Mouse (Mus musculus): ENCODE data around the gene Gabrr2.
A peak's percentile ranks its signal among the peaks of the same experiment; 100 is the strongest.
"Not testable (repeated sequence)": the region's sequence is repeated elsewhere in the genome, so short reads cannot be mapped to it uniquely, and the experiment has no call there.

Gene Gabrr2

GRCm38 (mm10) chr4:33070326-33070725, 7.5 kb downstream of the Gabrr2 start:
- ATAC-seq (ENCODE audit: low TSS enrichment) = no peak

- ATAC-seq (ENCODE audit: low TSS enrichment) = no peak
Measured at GRCm38 (mm10) chr4:33071337-33071736, 8.5 kb downstream of the Gabrr2 start.

GRCm38 (mm10) chr4:33072526-33073161, 9.8 kb downstream of the Gabrr2 start:
- no peak for ATAC-seq (ENCODE audit: low TSS enrichment)

GRCm38 (mm10) chr4:33074406-33074805, 11.6 kb downstream of the Gabrr2 start:
- ATAC-seq (ENCODE audit: low TSS enrichment) = no peak

GRCm38 (mm10) chr4:33074851-33075250, 12.1 kb downstream of the Gabrr2 start:
- no peak for ATAC-seq (ENCODE audit: low TSS enrichment)

- no peak; the same call in 1 of the 2 replicates for ATAC-seq (ENCODE audit: low TSS enrichment)
Measured at GRCm38 (mm10) chr4:33075776-33076524, 13.2 kb downstream of the Gabrr2 start.

GRCm38 (mm10) chr4:33077161-33077560, 14.4 kb downstream of the Gabrr2 start:
- ATAC-seq (ENCODE audit: low TSS enrichment) = no peak

- no peak for ATAC-seq (ENCODE audit: low TSS enrichment)
Measured at GRCm38 (mm10) chr4:33077724-33078123, 14.9 kb downstream of the Gabrr2 start.

- no peak for ATAC-seq (ENCODE audit: low TSS enrichment)
Measured at GRCm38 (mm10) chr4:33078492-33078891, 15.7 kb downstream of the Gabrr2 start.

GRCm38 (mm10) chr4:33099118-33099694, 36.4 kb downstream of the Gabrr2 start:
- no peak for ATAC-seq (ENCODE audit: low TSS enrichment)

- ATAC-seq (ENCODE audit: low TSS enrichment) = no peak
Measured at GRCm38 (mm10) chr4:33109720-33110458, 47.1 kb downstream of the Gabrr2 start.

GRCm38 (mm10) chr4:33110845-33111244, 48.0 kb downstream of the Gabrr2 start:
- ATAC-seq (ENCODE audit: low TSS enrichment) = no peak

GRCm38 (mm10) chr4:33111358-33111757, 48.6 kb downstream of the Gabrr2 start:
- no peak for ATAC-seq (ENCODE audit: low TSS enrichment)

GRCm38 (mm10) chr4:33112866-33113265, 50.1 kb downstream of the Gabrr2 start:
- ATAC-seq (ENCODE audit: low TSS enrichment) = not testable (repeated sequence)

GRCm38 (mm10) chr4:33119118-33119517, 56.3 kb downstream of the Gabrr2 start:
- peak; percentile 82 for ATAC-seq (ENCODE audit: low TSS enrichment)

GRCm38 (mm10) chr4:33124493-33124892, 61.7 kb downstream of the Gabrr2 start:
- peak; percentile 80 for ATAC-seq (ENCODE audit: low TSS enrichment)

GRCm38 (mm10) chr4:33125409-33126084, 62.7 kb downstream of the Gabrr2 start:
- ATAC-seq (ENCODE audit: low TSS enrichment) = 0 out of 2 replicates have a peak, but pooled peaks have one; percentile 20

- no peak for ATAC-seq (ENCODE audit: low TSS enrichment)
Measured at GRCm38 (mm10) chr4:33132221-33132620, 69.4 kb downstream of the Gabrr2 start, which contains the start of gene Gabrr1. Gene Gabrr1, plus strand, starts transcription at chr4:33132521.
